Mouse (Mus musculus) CD4-positive, CD25-positive, alpha-beta regulatory T cell, adult 2 months (primary cell): Measurements from ENCODE around the gene Vps18.

ENCODE experiments used
- DNase-seq: peaks from one replicate; pipeline ENCODE4 v3.0.0-alpha.2; 2012; ENCODE audit warnings: low read depth, low spot score

Vps18 gene

GRCm38 (mm10) chr2:119292281-119292680, 3.7 kb downstream of the Vps18 start:
- DNase-seq, result no peak

GRCm38 (mm10) chr2:119292852-119293251, 4.3 kb downstream of the Vps18 start:
- no peak for DNase-seq

GRCm38 (mm10) chr2:119293311-119293710, 4.8 kb downstream of the Vps18 start:
- no peak for DNase-seq

GRCm38 (mm10) chr2:119293776-119294390, 5.3 kb downstream of the Vps18 start:
- no peak for DNase-seq

GRCm38 (mm10) chr2:119294411-119294810, 5.9 kb downstream of the Vps18 start:
- DNase-seq, result no peak

DNA sequence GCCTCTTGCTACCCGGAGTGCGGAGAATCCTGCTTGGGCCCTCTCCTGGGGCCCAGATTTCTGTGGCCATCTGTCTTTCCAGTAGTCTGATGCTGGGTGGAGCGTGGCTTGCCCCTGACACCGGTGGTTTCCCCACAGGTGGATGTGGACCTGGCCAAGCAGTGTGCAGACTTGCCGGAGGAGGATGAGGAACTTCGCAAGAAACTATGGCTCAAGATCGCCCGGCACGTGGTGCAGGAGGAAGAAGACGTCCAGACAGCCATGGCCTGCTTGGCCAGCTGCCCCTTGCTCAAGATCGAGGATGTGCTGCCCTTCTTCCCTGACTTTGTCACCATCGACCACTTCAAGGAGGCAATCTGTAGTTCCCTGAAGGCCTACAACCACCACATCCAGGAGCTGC, 8.2 kb downstream of the Vps18 start:
- DNase-seq, result no peak

GRCm38 (mm10) chr2:119297506-119297905, 9.0 kb downstream of the Vps18 start:
- no peak for DNase-seq

DNA sequence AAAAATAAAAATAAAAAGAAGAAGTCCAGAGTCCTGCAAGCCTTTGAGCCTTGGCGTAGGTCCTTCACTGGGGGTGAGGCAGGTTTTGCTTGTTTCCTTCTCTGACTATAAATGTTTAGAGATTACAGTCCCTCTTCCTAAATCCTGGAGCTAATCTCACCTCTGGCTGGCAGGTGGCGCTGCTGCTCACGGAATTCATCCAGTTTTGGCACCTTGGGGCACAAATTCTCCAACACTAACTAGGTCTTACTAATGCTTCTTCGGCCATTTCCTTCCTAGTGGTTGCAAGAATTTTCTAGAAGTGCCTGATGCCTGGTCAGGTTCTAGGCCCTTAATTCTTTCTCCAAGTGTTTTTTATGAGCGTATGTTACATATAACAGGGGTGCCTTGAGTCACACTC, 9.8 kb downstream of the Vps18 start:
- peak; percentile 77 for DNase-seq

- DNase-seq, result no peak
These were observed 10.3 kb downstream of the Vps18 start for GRCm38 (mm10) chr2:119298839-119299238.

- peak; percentile 94 for DNase-seq
These were observed 11.7 kb downstream of the Vps18 start for GRCm38 (mm10) chr2:119299981-119300818.

GRCm38 (mm10) chr2:119300819-119301493, 12.4 kb downstream of the Vps18 start:
- peak; percentile 43 for DNase-seq

GRCm38 (mm10) chr2:119302876-119303275, 14.3 kb downstream of the Vps18 start:
- DNase-seq, result no peak

DNA sequence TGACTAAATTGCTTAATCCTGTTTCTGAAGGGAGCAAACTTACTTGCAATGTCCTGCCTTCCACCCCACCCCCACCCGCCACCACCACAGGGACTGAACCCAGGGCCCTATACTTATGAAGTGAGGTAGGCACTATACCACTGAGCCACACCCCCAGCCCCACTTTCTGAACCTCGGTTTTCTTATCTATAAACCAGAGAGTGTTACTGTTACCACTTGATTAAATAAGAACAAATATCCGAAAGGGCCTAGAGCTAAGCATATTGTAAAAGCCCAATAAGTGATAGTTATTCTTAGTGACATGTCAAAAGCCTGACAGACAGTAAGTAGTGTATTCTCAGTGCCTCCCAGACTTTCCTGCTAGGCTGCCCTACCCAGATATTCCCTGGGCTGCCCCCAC, 15.9 kb downstream of the Vps18 start:
- DNase-seq, result no peak

- no peak for DNase-seq
These were observed 16.3 kb downstream of the Vps18 start for GRCm38 (mm10) chr2:119304798-119305208.

DNA sequence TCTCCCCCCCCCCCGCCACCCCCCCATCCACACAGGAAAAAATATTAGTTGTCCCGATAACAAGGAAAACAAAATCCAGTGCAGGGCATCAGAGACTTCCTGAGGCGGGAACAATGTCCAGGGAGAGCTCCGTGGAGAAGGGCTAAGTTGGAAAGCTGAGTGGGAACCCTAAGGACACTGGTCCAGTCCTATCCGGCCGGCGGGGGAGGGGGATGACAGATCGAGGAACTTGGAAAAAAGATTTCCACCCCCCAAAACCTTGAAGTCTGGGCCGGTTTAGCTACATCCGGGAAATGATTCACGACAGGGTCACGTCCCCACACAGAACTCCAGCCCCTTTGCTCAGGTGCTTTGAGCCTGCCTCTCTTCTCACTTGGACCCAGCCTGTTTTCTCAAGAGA, 23.0 kb downstream of the Vps18 start:
- no peak for DNase-seq

- no peak for DNase-seq
These were observed 23.9 kb downstream of the Vps18 start for GRCm38 (mm10) chr2:119312380-119312958.

- no peak for DNase-seq
These were observed 25.4 kb downstream of the Vps18 start for GRCm38 (mm10) chr2:119313780-119314479.

DNA sequence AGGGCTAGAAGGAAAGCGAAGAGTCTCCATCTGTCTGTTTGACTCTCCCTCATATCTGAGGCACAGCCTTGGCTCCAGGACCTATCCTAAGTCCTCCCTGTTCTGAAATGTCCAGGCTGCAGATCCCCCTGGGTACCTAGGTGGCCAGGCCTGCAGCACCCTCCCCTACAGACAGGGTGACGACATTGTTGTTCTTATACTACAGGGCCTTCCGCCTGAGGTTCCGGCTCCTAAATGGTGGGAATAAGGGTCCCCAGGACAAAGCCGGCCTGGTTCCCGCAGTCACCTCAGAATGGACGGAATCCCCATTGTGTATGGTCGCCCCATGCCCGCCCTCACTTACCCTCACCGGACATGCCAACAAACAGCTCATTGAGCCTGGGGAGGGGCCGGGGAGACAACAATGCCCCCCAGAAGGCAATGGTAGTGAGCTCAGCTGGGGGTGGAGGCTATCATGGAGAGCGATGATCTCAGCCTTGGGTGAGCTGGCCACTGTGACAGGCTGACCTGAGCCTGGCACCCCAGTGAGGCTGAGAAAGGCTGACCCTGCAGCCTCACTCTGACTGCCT, 26.3 kb downstream of the Vps18 start:
- no peak for DNase-seq

GRCm38 (mm10) chr2:119318043-119318710, 29.6 kb downstream of the Vps18 start:
- no peak for DNase-seq

- DNase-seq, result no peak
These were observed 32.0 kb downstream of the Vps18 start for GRCm38 (mm10) chr2:119320571-119320970.
